Mouse (Mus musculus): ENCODE measurements at regions not wholly inside any gene's neighbourhood (a gene's known extent, or its start where the extent isn't known, plus 50 kb on each side); places are given as distances from the start of the nearest gene placed in this dataset.

DNA sequence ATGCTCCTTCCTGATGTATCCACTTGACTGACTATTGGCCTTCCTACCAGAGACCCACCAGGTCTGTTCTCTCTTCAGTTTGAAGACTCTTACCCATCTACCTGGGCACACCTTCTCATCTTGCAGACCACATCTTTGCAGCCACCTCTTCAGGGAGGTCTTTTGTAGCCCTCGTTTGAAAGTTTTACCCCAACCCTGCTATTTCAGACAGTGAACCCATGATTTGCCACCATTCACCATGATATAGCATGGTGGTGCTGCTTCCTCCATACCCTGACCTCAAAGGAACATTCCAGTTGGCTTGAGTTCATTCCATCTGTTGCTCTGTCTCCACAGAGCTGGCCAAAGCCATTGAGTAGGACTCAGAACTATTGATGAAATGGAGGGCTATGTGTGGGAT lies 605.5 kb downstream of the Zfp706 start:
- ATAC-seq (no peak), DNase-seq (ENCODE audit: low read depth, low spot score) (no peak)
- CTCF ChIA-PET, result no interaction called here
- POLR2A ChIA-PET, result no interaction called here
- no peaks in the 10 kb centered on the region for H3K27me3 ChIP-seq
- TF ChIP-seq CTCF (IDR thresholded peaks at IDR 0.05), result no peak
- in situ Hi-C loops (cut with MboI; ENCODE audit: low pct_unique_long_range_greater_than_20kb), result no loop called here

DNA sequence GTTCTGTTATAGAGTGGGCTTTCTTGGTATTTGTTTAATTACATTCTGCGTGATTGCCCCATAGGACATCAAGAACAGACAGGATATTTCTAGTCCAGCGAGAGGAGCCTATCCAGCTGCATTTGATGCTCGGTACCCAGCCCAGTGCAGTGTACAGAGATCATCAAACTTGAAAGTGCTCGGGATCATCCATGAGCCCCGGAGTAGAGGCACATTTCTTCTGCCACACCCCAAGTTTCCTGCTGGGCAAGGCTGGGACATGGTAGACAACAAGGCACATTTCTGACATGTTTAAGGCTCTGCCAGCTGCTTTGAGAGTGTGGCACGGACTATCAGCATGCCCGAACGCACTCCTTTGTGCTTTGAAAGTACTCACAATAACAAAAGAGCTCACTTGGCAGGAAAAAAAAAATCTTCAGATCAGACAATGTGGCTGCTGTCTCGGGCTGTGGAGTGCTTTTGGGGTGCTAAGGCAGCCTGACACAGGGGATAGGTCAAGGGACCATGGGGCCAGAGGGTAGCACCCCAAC lies 607.2 kb downstream of the Zfp706 start:
- in situ Hi-C loops (cut with MboI; ENCODE audit: low pct_unique_long_range_greater_than_20kb), result no loop called here
- no peak for TF ChIP-seq CTCF (IDR thresholded peaks at IDR 0.05)
- no peaks in the 10 kb centered on the region for H3K27me3 ChIP-seq
- ATAC-seq, result no peak
- ChIA-PET CTCF (interaction anchor here (2.8 kb wide), 1 partner anchor 10 kb away, joined by 11 read pairs; no protein-coding TSS in a partner anchor), POLR2A (interaction anchor here (0.9 kb wide), 1 partner anchor 24 kb away, joined by 3 read pairs; no protein-coding TSS in a partner anchor)
- DNase-seq (ENCODE audit: low read depth, low spot score), result no peak

- no peaks in the 10 kb centered on the region for H3K27me3 ChIP-seq
- in situ Hi-C loops (cut with MboI; ENCODE audit: low pct_unique_long_range_greater_than_20kb), result no loop called here
- CTCF ChIA-PET, result interaction anchor here (1.0 to 2.8 kb wide), 3 partner anchors 9 to 35 kb away, joined by 3 to 11 read pairs (median 4); no protein-coding TSS in a partner anchor
- POLR2A ChIA-PET, result interaction anchor here (0.9 kb wide), 1 partner anchor 25 kb away, joined by 3 read pairs; no protein-coding TSS in a partner anchor
- no peak for ATAC-seq
- no peak for DNase-seq (ENCODE audit: low read depth, low spot score)
- no peak for TF ChIP-seq CTCF (IDR thresholded peaks at IDR 0.05)
These were observed 608.1 kb downstream of the Zfp706 start for GRCm38 (mm10) chr15:36399355-36400012.

GRCm38 (mm10) chr15:36398099-36398982 lies 609.2 kb downstream of the Zfp706 start:
- in situ Hi-C loops (cut with MboI; ENCODE audit: low pct_unique_long_range_greater_than_20kb), result no loop called here
- CTCF ChIA-PET, result interaction anchor here (1.0 to 2.8 kb wide), 3 partner anchors 8 to 37 kb away, joined by 3 to 11 read pairs (median 4); no protein-coding TSS in a partner anchor
- POLR2A ChIA-PET, result no interaction called here
- DNase-seq (ENCODE audit: low read depth, low spot score), result no peak
- no peaks in the 10 kb centered on the region for H3K27me3 ChIP-seq
- no peak for TF ChIP-seq CTCF (IDR thresholded peaks at IDR 0.05)
- ATAC-seq, result no peak

DNA sequence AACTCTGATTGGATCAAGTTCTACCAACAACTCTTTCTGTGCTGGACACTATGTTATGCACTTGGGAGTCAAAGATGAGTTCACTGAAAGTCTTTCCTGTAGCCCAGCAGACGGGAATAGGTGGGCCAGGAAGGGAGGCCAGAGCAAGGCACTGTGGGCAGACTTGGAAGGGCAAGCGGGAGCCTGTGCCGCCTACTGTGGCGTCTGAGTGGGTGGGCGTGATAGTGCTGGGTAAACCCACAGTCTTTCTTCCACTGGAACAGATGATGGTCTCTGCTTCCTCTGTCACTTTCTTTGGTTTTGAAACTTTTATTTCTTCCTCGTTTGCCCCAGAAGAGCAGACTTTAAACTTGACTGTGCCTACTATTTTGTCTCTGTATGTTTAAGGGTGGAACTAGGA lies 610.8 kb downstream of the Zfp706 start:
- CTCF ChIA-PET, result no interaction called here
- no peak for TF ChIP-seq CTCF (IDR thresholded peaks at IDR 0.05)
- DNase-seq (ENCODE audit: low read depth, low spot score), result no peak
- in situ Hi-C loops (cut with MboI; ENCODE audit: low pct_unique_long_range_greater_than_20kb), result no loop called here
- POLR2A ChIA-PET, result no interaction called here
- H3K27me3 ChIP-seq, result no peaks in the 10 kb centered on the region
- ATAC-seq, result no peak

GRCm38 (mm10) chr15:36396245-36396644 lies 611.3 kb downstream of the Zfp706 start:
- ATAC-seq (no peak), DNase-seq (ENCODE audit: low read depth, low spot score) (no peak)
- ChIA-PET CTCF (no interaction called here), POLR2A (no interaction called here)
- TF ChIP-seq CTCF (IDR thresholded peaks at IDR 0.05), result no peak
- in situ Hi-C loops (cut with MboI; ENCODE audit: low pct_unique_long_range_greater_than_20kb), result no loop called here
- H3K27me3 ChIP-seq, result no peaks in the 10 kb centered on the region

- no peaks in the 10 kb centered on the region for H3K27me3 ChIP-seq
- no peak for TF ChIP-seq CTCF (IDR thresholded peaks at IDR 0.05)
- ChIA-PET POLR2A (no interaction called here), CTCF (no interaction called here)
- no peak for DNase-seq (ENCODE audit: low read depth, low spot score)
- in situ Hi-C loops (cut with MboI; ENCODE audit: low pct_unique_long_range_greater_than_20kb), result no loop called here
- no peak for ATAC-seq
These were observed 611.9 kb downstream of the Zfp706 start for GRCm38 (mm10) chr15:36395672-36396050.

DNA sequence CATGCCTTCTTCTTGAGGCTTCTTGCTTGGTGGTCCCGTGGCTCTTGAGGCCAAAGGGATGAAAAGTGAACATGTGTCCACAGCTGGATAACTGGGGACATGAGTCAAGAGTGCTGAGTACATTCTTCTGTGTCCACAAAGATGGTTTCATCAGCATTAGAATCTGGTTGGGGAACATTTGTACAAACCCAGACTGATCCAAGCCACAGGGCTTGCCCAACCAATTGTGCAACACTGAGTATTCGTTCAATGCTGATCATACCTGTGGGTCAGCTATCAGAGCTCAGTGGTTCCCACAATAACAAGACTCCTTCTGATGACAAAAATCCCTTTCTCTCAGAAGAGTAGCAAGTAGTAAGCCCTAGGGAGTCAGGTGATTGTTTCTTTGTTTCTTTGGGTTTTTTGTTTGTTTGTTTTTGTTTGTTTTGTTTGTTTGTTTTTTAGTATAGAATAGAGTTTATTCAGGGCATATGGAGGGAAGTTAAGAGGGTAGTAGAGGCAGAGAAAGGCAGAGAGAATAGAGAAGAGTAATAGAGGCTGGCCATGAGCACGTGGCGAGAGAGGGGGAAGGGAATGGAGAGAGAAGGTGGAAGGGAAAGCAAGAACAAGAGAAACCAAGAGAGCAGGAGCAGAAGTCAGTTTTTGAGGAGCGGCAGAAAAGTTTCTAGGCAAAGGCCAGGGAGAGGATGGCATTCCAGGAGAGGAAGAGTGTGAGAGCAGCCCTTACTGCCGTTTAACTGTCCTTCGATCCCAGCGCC lies 612.5 kb downstream of the Zfp706 start:
- ChIA-PET CTCF (no interaction called here), POLR2A (no interaction called here)
- ATAC-seq (no peak), DNase-seq (ENCODE audit: low read depth, low spot score) (no peak)
- in situ Hi-C loops (cut with MboI; ENCODE audit: low pct_unique_long_range_greater_than_20kb), result no loop called here
- H3K27me3 ChIP-seq, result no peaks in the 10 kb centered on the region
- no peak for TF ChIP-seq CTCF (IDR thresholded peaks at IDR 0.05)

DNA sequence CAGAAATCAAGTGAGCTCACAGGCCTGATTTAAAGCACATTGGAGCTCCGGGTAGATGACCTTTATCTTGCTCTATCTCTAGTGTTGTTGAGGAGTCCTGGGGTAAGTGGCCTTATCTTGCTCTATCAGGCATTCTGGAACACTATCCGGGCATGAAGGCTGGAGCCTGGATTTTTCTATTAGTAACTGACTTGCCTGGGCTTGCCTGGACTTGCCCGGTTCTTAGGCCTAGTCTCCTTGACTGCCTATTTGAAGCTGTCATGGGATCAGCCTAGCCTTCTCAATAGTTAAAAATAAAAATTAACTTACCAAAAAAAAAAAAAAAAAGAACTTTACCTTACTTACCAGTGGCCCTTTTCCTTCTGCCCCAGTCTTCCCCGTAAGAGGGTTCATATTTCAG lies 617.8 kb downstream of the Zfp706 start:
- DNase-seq (ENCODE audit: low read depth, low spot score) (no peak), ATAC-seq (no peak)
- TF ChIP-seq CTCF (IDR thresholded peaks at IDR 0.05), result no peak
- H3K27me3 ChIP-seq, result no peaks in the 10 kb centered on the region
- in situ Hi-C loops (cut with MboI; ENCODE audit: low pct_unique_long_range_greater_than_20kb), result no loop called here
- ChIA-PET CTCF (interaction anchor here (1.4 to 2.4 kb wide), 3 partner anchors 8 to 10 kb away, joined by 3 to 11 read pairs (median 4); no protein-coding TSS in a partner anchor), POLR2A (no interaction called here)

DNA sequence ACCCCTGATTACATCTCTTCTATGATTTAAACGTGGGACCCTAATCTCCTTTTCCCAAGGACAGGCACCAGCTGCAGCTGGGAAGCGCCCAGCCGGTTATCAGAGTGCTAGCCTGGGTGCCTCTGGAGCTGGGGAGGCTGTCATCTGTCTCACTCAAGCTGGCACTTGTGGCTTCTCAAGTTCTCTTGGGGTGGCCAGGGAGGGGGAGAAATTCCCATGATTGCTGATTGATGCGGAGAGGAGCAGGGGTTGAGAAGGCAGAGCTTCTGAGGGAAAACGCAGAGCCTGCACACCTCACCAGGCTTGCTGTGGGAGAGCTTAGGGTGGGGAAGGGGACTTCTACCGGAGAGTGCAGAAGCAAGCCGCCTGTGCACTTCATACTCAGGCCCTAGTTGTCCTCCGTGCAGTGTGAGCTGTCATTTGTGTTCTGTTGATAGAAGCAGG lies 626.3 kb downstream of the Zfp706 start:
- DNase-seq (ENCODE audit: low read depth, low spot score), result no peak

More for the DNA sequence above, 626.3 kb downstream of the Zfp706 start:
- no peak for ATAC-seq
- ChIA-PET POLR2A (no interaction called here), CTCF (interaction anchor here (1.1 to 1.7 kb wide), 2 partner anchors 9 to 18 kb away, joined by 3 to 4 read pairs; no protein-coding TSS in a partner anchor)
- in situ Hi-C loops (cut with MboI; ENCODE audit: low pct_unique_long_range_greater_than_20kb), result no loop called here
- no peaks in the 10 kb centered on the region for H3K27me3 ChIP-seq
- TF ChIP-seq CTCF (IDR thresholded peaks at IDR 0.05), result no peak
